Mouse (Mus musculus) Muller cell, postnatal 12 days (primary cell): ENCODE measurements at regions not wholly inside any gene's neighbourhood (a gene's known extent, or its start where the extent isn't known, plus 50 kb on each side); places are given as distances from the start of the nearest gene placed in this dataset.

Source experiments
- DNase-seq: peaks from one replicate; pipeline ENCODE4 v3.0.0-alpha.2; 2015; ENCODE audit errors: inconsistent ontology term

GRCm38 (mm10) chr11:63834631-63835030 is 87.5 kb downstream of the Hs3st3b1 start:
- no peak for DNase-seq
